Mouse (Mus musculus): ENCODE data around the gene Id2.

Id2 gene

DNA sequence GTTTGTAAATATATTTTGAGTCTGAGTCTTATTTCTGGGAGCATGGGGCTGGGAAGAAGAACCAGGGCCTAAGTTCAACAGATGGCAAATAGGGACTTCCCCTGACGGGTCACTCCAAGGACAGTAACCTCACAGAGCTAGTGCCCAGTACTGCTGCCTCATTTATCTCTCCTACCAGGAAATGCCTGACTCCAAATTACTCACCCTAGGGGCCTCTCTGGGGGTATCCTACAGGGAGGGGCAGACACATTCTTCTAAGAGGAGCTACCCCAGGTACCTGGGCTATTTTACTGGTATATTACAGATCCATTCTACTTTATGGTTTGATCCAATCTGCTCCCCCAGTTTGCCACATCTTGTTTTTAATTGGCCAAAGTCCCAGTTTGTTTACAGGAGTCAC, 7.5 kb downstream of the Id2 start:
- in situ Hi-C loops (cut with MboI, MseI) = loop anchor here (5.0 to 25.0 kb wide), 4 partner anchors 773 to 1198 kb away; no protein-coding TSS in a partner anchor

DNA sequence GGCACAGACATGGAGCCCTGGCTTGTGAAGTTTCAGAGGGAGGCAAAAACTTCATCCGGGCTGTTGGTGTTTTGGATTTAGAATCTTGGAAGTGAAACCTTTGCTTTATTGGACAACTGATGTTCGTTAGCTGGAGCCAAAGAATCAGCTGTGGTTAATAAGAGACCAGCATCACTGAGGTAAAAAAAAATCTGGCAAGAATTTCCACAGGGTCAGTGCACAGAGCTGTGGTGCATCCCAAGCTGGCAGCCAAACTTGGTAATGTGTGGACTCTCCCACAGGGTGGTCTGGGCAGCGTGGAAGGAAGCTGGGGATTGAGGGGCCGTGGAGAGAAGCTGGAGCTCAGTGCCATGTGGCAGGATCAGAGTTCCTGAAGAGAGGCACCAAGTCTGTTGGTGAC, 10.0 kb downstream of the Id2 start:
- in situ Hi-C loops (cut with MboI, MseI) = loop anchor here (5.0 to 25.0 kb wide), 4 partner anchors 775 to 1200 kb away; no protein-coding TSS in a partner anchor

DNA sequence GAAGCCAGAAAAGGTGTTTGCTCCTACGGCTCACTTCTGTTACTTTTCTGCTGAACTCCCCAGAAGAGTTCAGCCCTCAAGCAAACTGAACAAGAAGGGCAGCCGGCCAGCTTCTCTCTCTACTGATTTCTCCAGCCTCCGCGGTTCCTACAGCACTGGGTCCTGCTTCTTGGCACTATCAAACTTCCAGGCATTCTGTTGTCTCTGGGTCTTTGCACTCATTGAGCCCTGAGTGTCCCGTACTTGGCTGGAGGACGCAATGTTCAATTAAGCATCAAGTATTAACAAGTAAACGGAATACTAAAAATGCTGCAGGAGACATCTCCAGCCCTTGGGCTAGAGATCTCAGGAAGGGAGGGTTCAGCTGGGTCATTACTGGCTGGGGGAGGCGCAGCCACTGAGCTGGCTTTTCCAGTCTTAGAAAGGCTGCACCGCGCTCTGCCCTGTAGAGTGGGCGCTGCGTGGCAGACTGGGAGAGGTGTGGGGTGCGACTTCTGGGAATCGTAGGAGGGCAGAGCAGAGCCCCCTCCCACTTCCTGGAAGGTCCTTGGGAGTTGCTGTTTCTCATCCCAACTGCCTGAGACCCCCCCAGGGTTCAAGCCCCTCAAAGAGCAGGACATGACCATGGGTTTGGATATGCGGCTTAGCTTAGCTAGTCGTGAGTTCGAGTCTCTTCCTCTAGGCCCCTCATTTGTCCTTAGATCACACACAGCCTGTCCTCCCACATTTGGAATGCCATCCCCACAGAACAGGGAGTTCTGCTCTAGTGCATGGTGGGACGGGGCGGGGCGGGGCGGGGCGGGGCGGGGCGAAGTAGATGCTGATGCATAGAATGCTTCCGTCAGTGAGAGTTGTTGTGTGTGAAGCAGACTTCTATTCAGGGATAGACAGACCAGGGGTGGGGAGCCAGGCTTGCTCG, 13.4 kb downstream of the Id2 start:
- in situ Hi-C loops (cut with MboI, MseI) = loop anchor here in 1 of 2 experiments (10.0 to 25.0 kb wide), 2 partner anchors 781 to 1204 kb away; no protein-coding TSS in a partner anchor

GRCm38 (mm10) chr12:25074344-25074743, 22.6 kb downstream of the Id2 start:
- in situ Hi-C loops (cut with MboI, MseI) = no loop called here

DNA sequence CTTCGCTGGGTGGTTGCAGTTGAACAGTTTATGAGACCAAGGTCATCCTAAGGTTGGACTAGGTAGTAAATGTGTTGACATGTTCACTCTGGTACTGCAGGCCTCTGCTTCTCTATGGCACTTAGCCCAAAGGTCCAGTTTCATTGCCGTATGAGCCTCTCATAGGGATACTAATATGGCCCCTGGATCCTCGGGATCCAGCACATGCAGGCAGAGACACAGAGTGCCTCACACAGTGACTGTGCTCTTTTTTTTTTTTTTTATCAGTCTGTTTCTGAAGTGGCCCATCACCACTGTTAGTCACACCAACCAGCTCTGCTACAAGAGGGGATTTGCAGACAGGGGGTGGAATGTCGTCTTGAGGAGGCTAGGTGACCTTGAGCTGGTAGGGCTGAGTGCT, 23.6 kb downstream of the Id2 start:
- in situ Hi-C loops (cut with MboI, MseI) = no loop called here

DNA sequence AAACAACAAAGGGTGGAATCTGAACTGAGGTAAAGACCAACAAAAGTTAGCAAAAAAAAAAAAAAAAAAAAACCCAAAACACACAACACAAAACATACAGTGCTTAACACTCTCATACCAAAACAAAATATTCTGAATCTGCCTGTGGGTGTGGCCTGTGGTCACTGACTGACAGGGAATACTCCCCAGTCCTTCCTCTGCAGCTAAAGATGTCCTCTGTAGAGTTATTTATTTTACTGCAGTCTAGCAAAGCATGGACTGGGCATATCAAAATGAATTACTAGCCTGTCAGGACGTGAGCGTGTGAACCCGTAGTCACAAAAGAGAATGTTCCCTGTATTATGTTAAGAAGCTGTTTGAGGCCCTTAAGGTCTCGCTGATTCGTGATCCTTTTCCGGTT, 34.7 kb downstream of the Id2 start:
- in situ Hi-C loops (cut with MboI, MseI) = loop anchor here in 1 of 2 experiments (10.0 kb wide), 1 partner anchor 1243 kb away; no protein-coding TSS in a partner anchor

GRCm38 (mm10) chr12:25060901-25061300, 36.0 kb downstream of the Id2 start:
- in situ Hi-C loops (cut with MboI, MseI) = loop anchor here in 1 of 2 experiments (10.0 kb wide), 1 partner anchor 1244 kb away; no protein-coding TSS in a partner anchor

GRCm38 (mm10) chr12:25059487-25060200, 37.3 kb downstream of the Id2 start:
- in situ Hi-C loops (cut with MboI, MseI) = loop anchor here in 1 of 2 experiments (10.0 kb wide), 1 partner anchor 1245 kb away; no protein-coding TSS in a partner anchor

DNA sequence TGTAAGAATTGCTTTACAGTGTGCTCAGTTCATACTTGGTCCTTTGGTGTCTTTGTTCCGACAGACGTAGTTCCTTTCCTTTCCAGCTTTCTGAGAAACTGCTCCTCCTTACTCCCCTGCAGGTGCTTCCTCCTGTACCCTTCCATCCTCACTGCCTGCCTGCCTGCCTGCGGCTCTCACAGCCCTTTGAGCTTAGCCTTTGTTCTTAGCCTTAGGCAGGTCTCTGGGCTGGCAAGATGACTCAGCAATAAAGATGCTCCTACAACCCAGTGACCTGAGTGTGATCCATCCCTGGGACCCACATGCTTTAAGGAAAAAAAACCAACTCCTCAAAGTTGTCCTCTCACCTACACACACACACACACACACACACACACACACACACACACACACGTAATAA, 42.0 kb downstream of the Id2 start:
- in situ Hi-C loops (cut with MboI, MseI) = no loop called here

DNA sequence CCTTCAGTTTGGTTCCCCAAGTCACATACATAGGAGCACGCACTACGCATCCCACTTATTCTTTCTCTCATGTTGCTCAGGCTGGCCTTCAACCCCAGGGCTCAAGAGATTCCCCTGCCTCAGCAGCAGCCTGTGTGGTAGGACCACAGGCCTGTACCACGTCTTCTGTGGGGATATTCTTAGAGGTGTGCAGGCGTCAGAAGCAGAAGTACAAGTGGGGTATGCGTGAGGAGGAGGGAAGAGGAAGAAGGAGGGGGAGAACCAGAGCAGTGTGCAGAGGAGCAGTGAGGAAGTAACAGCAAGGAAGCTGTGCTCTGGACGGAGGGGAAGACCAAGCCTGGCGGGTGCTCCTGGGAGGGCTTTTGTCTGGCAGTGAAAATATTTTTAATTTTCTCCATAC, 42.4 kb downstream of the Id2 start:
- in situ Hi-C loops (cut with MboI, MseI) = no loop called here

- in situ Hi-C loops (cut with MboI, MseI) = no loop called here
Measured at GRCm38 (mm10) chr12:25049253-25049652, 47.7 kb downstream of the Id2 start.

GRCm38 (mm10) chr12:25044579-25044978, 52.4 kb downstream of the Id2 start:
- in situ Hi-C loops (cut with MboI, MseI) = no loop called here

- in situ Hi-C loops (cut with MboI, MseI) = no loop called here
Measured at GRCm38 (mm10) chr12:25044056-25044455, 52.9 kb downstream of the Id2 start.
